Mouse (Mus musculus) Muller cell, postnatal 12 days (primary cell): ENCODE results near the gene Nup210.

Source experiments
- DNase-seq: peaks from one replicate; pipeline ENCODE4 v3.0.0-alpha.2; 2015; ENCODE audit errors: inconsistent ontology term

Nup210 gene

GRCm38 (mm10) chr6:91116244-91117145 lies at the start of gene Nup210:
Gene Nup210, minus strand, starts transcription at chr6:91116829.
- peak; percentile 95 for DNase-seq

GRCm38 (mm10) chr6:91165210-91165609 lies 48.6 kb upstream of the Nup210 start:
- DNase-seq = no peak

GRCm38 (mm10) chr6:91164584-91164983 lies 48.0 kb upstream of the Nup210 start:
- DNase-seq = no peak

- DNase-seq = no peak
Measured at GRCm38 (mm10) chr6:91163195-91163911, 46.7 kb upstream of the Nup210 start.

GRCm38 (mm10) chr6:91162314-91162713 lies 45.7 kb upstream of the Nup210 start:
- no peak for DNase-seq

- no peak for DNase-seq
Measured at GRCm38 (mm10) chr6:91161506-91162235, 45.0 kb upstream of the Nup210 start.

GRCm38 (mm10) chr6:91160976-91161375 lies 44.3 kb upstream of the Nup210 start:
- no peak for DNase-seq

- DNase-seq = peak; percentile 88
Measured at GRCm38 (mm10) chr6:91160399-91160798, 43.8 kb upstream of the Nup210 start.

- DNase-seq = no peak
Measured at GRCm38 (mm10) chr6:91159047-91159446, 42.4 kb upstream of the Nup210 start.

GRCm38 (mm10) chr6:91157237-91157570 lies 40.6 kb upstream of the Nup210 start:
- DNase-seq = no peak

GRCm38 (mm10) chr6:91156554-91157236 lies 40.1 kb upstream of the Nup210 start, which contains the start of gene Hdac11:
Gene Hdac11, plus strand, starts transcription at chr6:91156665.
- DNase-seq = peak; percentile 94

- DNase-seq = no peak
Measured at GRCm38 (mm10) chr6:91156062-91156461, 39.4 kb upstream of the Nup210 start.

- DNase-seq = no peak
Measured at GRCm38 (mm10) chr6:91155286-91155685, 38.7 kb upstream of the Nup210 start.

GRCm38 (mm10) chr6:91154685-91155084 lies 38.1 kb upstream of the Nup210 start:
- DNase-seq = no peak

GRCm38 (mm10) chr6:91153549-91154064 lies 37.0 kb upstream of the Nup210 start:
- no peak for DNase-seq

GRCm38 (mm10) chr6:91152892-91153548 lies 36.4 kb upstream of the Nup210 start:
- DNase-seq = no peak

GRCm38 (mm10) chr6:91147152-91147770 lies 30.6 kb upstream of the Nup210 start:
- DNase-seq = no peak

- no peak for DNase-seq
Measured at GRCm38 (mm10) chr6:91146443-91147151, 30.0 kb upstream of the Nup210 start.

GRCm38 (mm10) chr6:91145572-91145971 lies 28.9 kb upstream of the Nup210 start:
- no peak for DNase-seq

GRCm38 (mm10) chr6:91145056-91145455 lies 28.4 kb upstream of the Nup210 start:
- no peak for DNase-seq
